Mouse (Mus musculus) G1E (cell line): Measurements from ENCODE around the gene Gm6993.

ENCODE experiments used
- CTCF ChIP-seq: IDR thresholded peaks from 2 replicates; pipeline ENCODE4 v1.5.1; 2012; ENCODE audit warnings: low read depth, low read length, inconsistent platforms, mixed read lengths
- GATA1 ChIP-seq: IDR thresholded peaks from 2 replicates; pipeline ENCODE4 v1.6.1; 2012; ENCODE audit warnings: borderline replicate concordance, low read length, inconsistent platforms, mixed read lengths
- GATA2 ChIP-seq: IDR thresholded peaks from 2 replicates; pipeline ENCODE4 v1.6.1; 2012; ENCODE audit warnings: low read depth, low read length, inconsistent platforms, borderline replicate concordance

- no peak for TF ChIP-seq CTCF
- TF ChIP-seq GATA2, result no peak
- no peak for TF ChIP-seq GATA1
Observed at GRCm38 (mm10) chr12:31213556-31213955, 27.0 kb upstream of the Gm6993 start.
